Mouse (Mus musculus) kidney, embryonic 16.5 days (tissue): ENCODE data around the gene Fmnl3. TPM values are rescaled to one million over a fixed set of nuclear protein-coding genes. Genes with fewer than 3 reads are reported as not detected.

Experiments used
- ATAC-seq: fragments of 200-750 bp; cut with Nextera tagmentation; 2 replicates; pipeline ENCODE4 v1.8.0; 2017; ENCODE audit warnings: moderate TSS enrichment; ENCODE audit not compliant: low FRiP score, low TSS enrichment
- H3K27ac ChIP-seq: fragments of 300-500 bp; sonication (generic); 2 replicates; pipeline ENCODE4 v1.5.1; 2014; ENCODE audit warnings: low read length
- H3K27me3 ChIP-seq: fragments of 300-500 bp; sonication (generic); 2 replicates; pipeline ENCODE4 v1.6.1; 2014; ENCODE audit warnings: low read length, control low read depth, mixed read lengths; ENCODE audit not compliant: insufficient read depth
- H3K36me3 ChIP-seq: fragments of 300-500 bp; sonication (generic); 2 replicates; pipeline ENCODE4 v1.6.1; 2014; ENCODE audit warnings: low read length, control low read depth, mixed read lengths; ENCODE audit not compliant: insufficient read depth
- H3K4me1 ChIP-seq: fragments of 300-500 bp; sonication (generic); 2 replicates; pipeline ENCODE4 v1.6.1; 2014; ENCODE audit warnings: low read length, control low read depth, mixed read lengths; ENCODE audit not compliant: insufficient read depth
- H3K4me2 ChIP-seq: fragments of 300-500 bp; sonication (generic); replicated peaks from 2 replicates; pipeline ENCODE4 v1.6.1; 2014; ENCODE audit warnings: low read depth, low read length
- H3K4me3 ChIP-seq: fragments of 300-500 bp; sonication (generic); 2 replicates; pipeline ENCODE4 v1.5.1; 2014; ENCODE audit warnings: mild to moderate bottlenecking, low read length
- H3K9ac ChIP-seq: fragments of 300-500 bp; sonication (generic); replicated peaks from 2 replicates; pipeline ENCODE4 v1.6.1; 2014; ENCODE audit warnings: low read length
- H3K9me3 ChIP-seq: fragments of 300-500 bp; sonication (generic); 2 replicates; pipeline ENCODE4 v1.6.1; 2016; ENCODE audit warnings: low read length, control low read depth
- WGBS: fragments of 180-500 bp; shearing (Covaris S2); extraction: QIAGEN DNeasy Blood & Tissue Kit; methylation state at CpG from one replicate; pipeline ENCODE4 v1.1.7; 2014; 5-methylcytosine and 5-hydroxymethylcytosine counted together
- polyA plus RNA-seq: library from polyadenylated mRNA; unstranded; fragments of >200 nt; fragmentation: Nextera tagmentation; extraction: Ambion mirVana; gene quantifications from 2 replicates; pipeline ENCODE4 v1.2.1, GENCODE M21; 2015

The Fmnl3 gene
- polyA plus RNA-seq, 1 experiment from 2014 or later, result 27.1 TPM

- Histone ChIP-seq H3K4me2 (no peak overlapping the region), H3K27me3 (no peaks in the 10 kb centered on the region), H3K36me3 (peaks cover 6% of the 10 kb centered on the region; the same call in 1 of the 2 replicates), H3K9me3 (no peaks in the 10 kb centered on the region), H3K4me1 (peaks cover 77% of the 10 kb centered on the region), H3K9ac (no peak overlapping the region), H3K4me3 (no peak overlapping the region), H3K27ac (no peak overlapping the region)
- ATAC-seq, result no peak
- WGBS, result 72% methylated on average over 8 of the region's 8 CpGs
Measured at GRCm38 (mm10) chr15:99335801-99336320, 34.4 kb downstream of the Fmnl3 start.

GRCm38 (mm10) chr15:99334500-99334899 is 35.8 kb downstream of the Fmnl3 start:
- no peaks in the 10 kb centered on the region for H3K9me3 ChIP-seq
- no peaks in the 10 kb centered on the region for H3K27me3 ChIP-seq
- peaks cover 65% of the 10 kb centered on the region for H3K4me1 ChIP-seq
- ATAC-seq, result no peak
- 43% methylated on average over 6 of the region's 6 CpGs for WGBS
- H3K4me2 ChIP-seq, result no peak overlapping the region
- H3K9ac ChIP-seq, result peak overlapping the region; percentile 56; the same call in 1 of the 2 replicates
- peaks cover 6% of the 10 kb centered on the region; the same call in 1 of the 2 replicates for H3K36me3 ChIP-seq
- peak overlapping the region; percentile 98 for H3K27ac ChIP-seq
- no peak overlapping the region for H3K4me3 ChIP-seq

GRCm38 (mm10) chr15:99333676-99334065 is 36.6 kb downstream of the Fmnl3 start:
- H3K9me3 ChIP-seq, result no peaks in the 10 kb centered on the region
- WGBS, result 59% methylated on average over 3 of the region's 3 CpGs
- peak overlapping the region; percentile 98 for H3K27ac ChIP-seq
- no peak overlapping the region for H3K4me3 ChIP-seq
- peaks cover 13% of the 10 kb centered on the region; the same call in 1 of the 2 replicates for H3K36me3 ChIP-seq
- H3K9ac ChIP-seq, result peak overlapping the region; percentile 56
- H3K4me1 ChIP-seq, result peaks cover 56% of the 10 kb centered on the region
- peak overlapping the region; percentile 31; the same call in 1 of the 2 replicates for H3K4me2 ChIP-seq
- ATAC-seq, result peak; percentile 43
- H3K27me3 ChIP-seq, result no peaks in the 10 kb centered on the region

GRCm38 (mm10) chr15:99332921-99333675 is 37.2 kb downstream of the Fmnl3 start:
- 10% methylated on average over 9 of the region's 9 CpGs for WGBS
- Histone ChIP-seq H3K27ac (peak overlapping the region; percentile 98), H3K4me1 (peaks cover 56% of the 10 kb centered on the region), H3K9me3 (no peaks in the 10 kb centered on the region), H3K36me3 (peaks cover 14% of the 10 kb centered on the region; the same call in 1 of the 2 replicates), H3K27me3 (no peaks in the 10 kb centered on the region), H3K4me3 (no peak overlapping the region), H3K4me2 (peak overlapping the region; percentile 31), H3K9ac (peak overlapping the region; percentile 56)
- peak; percentile 89 for ATAC-seq

- no peak for ATAC-seq
- peaks cover 24% of the 10 kb centered on the region for H3K36me3 ChIP-seq
- peak overlapping the region; percentile 98 for H3K27ac ChIP-seq
- H3K9me3 ChIP-seq, result 0 out of 2 replicates have a peak, but pooled peaks cover under 1% of the 10 kb centered on the region
- H3K4me2 ChIP-seq, result no peak overlapping the region; the same call in 1 of the 2 replicates
- H3K4me1 ChIP-seq, result peaks cover 51% of the 10 kb centered on the region
- no peak overlapping the region for H3K4me3 ChIP-seq
- H3K9ac ChIP-seq, result peak overlapping the region; percentile 42; the same call in 1 of the 2 replicates
- no peaks in the 10 kb centered on the region for H3K27me3 ChIP-seq
Measured at GRCm38 (mm10) chr15:99332111-99332510, 38.2 kb downstream of the Fmnl3 start.

GRCm38 (mm10) chr15:99331341-99331740 is 38.9 kb downstream of the Fmnl3 start:
- Histone ChIP-seq H3K27ac (peak overlapping the region; percentile 98; the same call in 1 of the 2 replicates), H3K27me3 (no peaks in the 10 kb centered on the region), H3K4me1 (peaks cover 46% of the 10 kb centered on the region), H3K36me3 (peaks cover 27% of the 10 kb centered on the region), H3K9me3 (0 out of 2 replicates have a peak, but pooled peaks cover 2% of the 10 kb centered on the region), H3K4me3 (no peak overlapping the region), H3K4me2 (no peak overlapping the region), H3K9ac (no peak overlapping the region; the same call in 1 of the 2 replicates)
- no peak for ATAC-seq
- 77% methylated on average over 5 of the region's 5 CpGs for WGBS

- 64% methylated on average over 2 of the region's 2 CpGs for WGBS
- peaks cover 46% of the 10 kb centered on the region for H3K4me1 ChIP-seq
- H3K9ac ChIP-seq, result no peak overlapping the region
- H3K9me3 ChIP-seq, result 0 out of 2 replicates have a peak, but pooled peaks cover 2% of the 10 kb centered on the region
- H3K4me3 ChIP-seq, result no peak overlapping the region
- no peak overlapping the region for H3K4me2 ChIP-seq
- H3K27ac ChIP-seq, result peak overlapping the region; percentile 6; the same call in 1 of the 2 replicates
- no peaks in the 10 kb centered on the region for H3K27me3 ChIP-seq
- peaks cover 32% of the 10 kb centered on the region for H3K36me3 ChIP-seq
- ATAC-seq, result no peak
Measured at GRCm38 (mm10) chr15:99330324-99330723, 40.0 kb downstream of the Fmnl3 start.

- H3K4me3 ChIP-seq, result no peak overlapping the region
- WGBS, result 94% methylated on average over 5 of the region's 5 CpGs
- no peak for ATAC-seq
- peaks cover 23% of the 10 kb centered on the region for H3K4me1 ChIP-seq
- H3K27me3 ChIP-seq, result no peaks in the 10 kb centered on the region
- H3K9me3 ChIP-seq, result 0 out of 2 replicates have a peak, but pooled peaks cover 2% of the 10 kb centered on the region
- H3K4me2 ChIP-seq, result no peak overlapping the region
- H3K27ac ChIP-seq, result no peak overlapping the region
- H3K36me3 ChIP-seq, result peaks cover 48% of the 10 kb centered on the region
- no peak overlapping the region for H3K9ac ChIP-seq
Measured at GRCm38 (mm10) chr15:99328011-99328410, 42.3 kb downstream of the Fmnl3 start.

GRCm38 (mm10) chr15:99326959-99327358 is 43.3 kb downstream of the Fmnl3 start:
- no peaks in the 10 kb centered on the region for H3K27me3 ChIP-seq
- WGBS, result 89% methylated on average over 1 of the region's 1 CpGs
- peaks cover 12% of the 10 kb centered on the region for H3K4me1 ChIP-seq
- H3K36me3 ChIP-seq, result peaks cover 52% of the 10 kb centered on the region
- 0 out of 2 replicates have a peak, but pooled peaks cover 2% of the 10 kb centered on the region for H3K9me3 ChIP-seq
- no peak for ATAC-seq
- H3K4me2 ChIP-seq, result no peak overlapping the region
- H3K27ac ChIP-seq, result peak overlapping the region; percentile 48; the same call in 1 of the 2 replicates
- H3K4me3 ChIP-seq, result no peak overlapping the region
- no peak overlapping the region for H3K9ac ChIP-seq
